Mouse (Mus musculus) 416B (cell line): ENCODE results near the gene Cmtm6.
"Not testable (repeated sequence)": the region's sequence is repeated elsewhere in the genome, so short reads cannot be mapped to it uniquely, and the experiment has no call there.

Source experiments
- DNase-seq: peaks from one replicate; pipeline ENCODE4 v3.0.0; 2011; ENCODE audit warnings: low read depth

Gene Cmtm6

DNA sequence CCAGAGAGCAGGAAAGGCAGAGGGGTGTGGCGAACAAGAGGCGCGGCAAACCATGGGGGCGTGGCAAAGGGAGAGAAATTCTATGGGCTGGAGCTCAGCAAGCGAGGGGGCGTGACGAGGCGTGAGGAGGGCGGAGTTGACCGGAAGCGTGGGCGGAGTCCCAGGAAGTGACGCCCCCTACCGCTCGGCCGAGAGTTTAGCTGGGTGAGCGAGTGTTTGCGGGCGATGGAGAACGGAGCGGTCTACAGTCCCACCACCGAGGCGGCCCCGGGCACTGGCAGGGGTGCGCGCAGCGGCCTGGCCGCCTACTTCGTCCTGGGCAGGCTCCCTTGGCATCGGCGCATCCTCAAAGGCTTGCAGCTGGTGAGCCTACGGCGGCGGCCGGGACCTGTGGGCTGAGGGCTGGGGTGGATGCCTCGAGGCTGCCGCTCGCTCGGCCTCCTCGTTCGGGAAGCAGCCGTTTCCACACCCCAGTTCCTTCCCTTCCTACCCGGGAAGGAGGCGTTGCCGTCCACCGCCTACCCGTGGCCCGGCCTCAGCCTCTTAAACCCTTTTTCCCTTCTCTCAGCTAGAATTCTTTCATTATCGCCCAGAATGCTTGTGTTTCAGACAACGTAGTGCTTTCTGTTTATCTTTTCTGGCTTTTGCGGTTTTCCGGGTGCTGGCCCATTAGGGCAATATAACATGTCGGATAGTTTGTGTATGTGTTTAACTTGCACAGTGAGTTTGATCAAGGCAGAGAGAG, at the start of gene Cmtm6:
TSS of gene Cmtm6 (plus strand) at position 106 of the 745 bp plus-strand sequence.
- DNase-seq, result peak; percentile 97

DNA sequence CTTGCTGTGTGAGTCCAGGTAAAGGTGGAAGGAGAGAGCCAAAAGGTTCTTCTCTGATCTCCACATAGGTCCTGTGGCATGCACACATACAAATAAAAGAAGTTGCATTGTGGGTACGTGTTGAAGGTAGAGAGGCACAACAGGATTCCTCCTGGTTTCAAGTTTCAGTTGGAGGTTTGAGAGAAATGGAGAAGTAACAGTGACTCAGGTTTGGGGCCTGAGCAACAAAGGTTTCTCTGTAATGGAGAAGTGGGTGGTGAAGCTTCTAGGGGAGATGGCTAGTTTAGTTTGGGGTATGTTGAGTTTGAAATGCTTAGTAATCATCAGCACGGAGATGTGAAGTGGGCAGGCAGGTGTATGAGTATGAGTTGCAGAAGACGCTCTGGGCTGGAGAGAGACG, 48.7 kb upstream of the Cmtm6 start:
- DNase-seq, result peak; percentile 62

DNA sequence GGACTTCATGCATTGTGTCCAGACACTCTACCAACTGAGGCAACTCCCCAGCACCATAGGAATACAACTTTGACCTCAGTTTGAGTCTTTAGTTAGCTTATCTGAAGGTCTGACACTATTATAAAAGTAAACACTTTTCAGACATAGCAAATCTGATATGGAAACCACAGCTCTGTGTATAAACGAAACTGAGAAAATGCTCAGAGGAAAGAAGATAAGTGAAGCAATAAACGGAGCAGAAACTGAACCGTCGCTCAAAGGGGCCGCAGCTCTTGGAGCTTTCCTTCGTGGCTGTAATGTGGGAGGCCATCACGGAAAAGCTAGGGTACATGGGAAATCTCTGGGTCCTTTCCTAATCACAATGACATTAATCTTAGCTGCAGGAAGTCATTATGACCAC, 44.7 kb upstream of the Cmtm6 start:
- peak; percentile 33 for DNase-seq

DNA sequence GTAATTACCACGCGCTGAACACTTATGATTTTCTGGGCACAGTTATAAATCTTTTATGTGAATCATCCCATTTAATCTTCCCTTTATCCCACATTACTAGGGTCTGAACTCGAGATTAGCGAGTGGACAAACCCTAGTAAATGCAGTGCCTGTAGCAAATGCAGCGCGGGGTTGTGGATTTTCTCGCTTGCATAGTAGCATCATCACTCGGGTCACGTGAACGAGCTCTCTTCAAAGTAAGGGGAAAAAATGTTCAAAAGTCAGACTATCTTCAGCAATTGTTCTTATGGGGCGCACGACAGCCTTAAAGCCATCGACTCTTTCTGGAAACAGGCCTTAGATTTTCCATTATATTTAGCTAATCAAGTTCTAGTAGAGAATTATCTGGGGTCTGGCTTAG, 43.3 kb upstream of the Cmtm6 start:
- no peak for DNase-seq

DNA sequence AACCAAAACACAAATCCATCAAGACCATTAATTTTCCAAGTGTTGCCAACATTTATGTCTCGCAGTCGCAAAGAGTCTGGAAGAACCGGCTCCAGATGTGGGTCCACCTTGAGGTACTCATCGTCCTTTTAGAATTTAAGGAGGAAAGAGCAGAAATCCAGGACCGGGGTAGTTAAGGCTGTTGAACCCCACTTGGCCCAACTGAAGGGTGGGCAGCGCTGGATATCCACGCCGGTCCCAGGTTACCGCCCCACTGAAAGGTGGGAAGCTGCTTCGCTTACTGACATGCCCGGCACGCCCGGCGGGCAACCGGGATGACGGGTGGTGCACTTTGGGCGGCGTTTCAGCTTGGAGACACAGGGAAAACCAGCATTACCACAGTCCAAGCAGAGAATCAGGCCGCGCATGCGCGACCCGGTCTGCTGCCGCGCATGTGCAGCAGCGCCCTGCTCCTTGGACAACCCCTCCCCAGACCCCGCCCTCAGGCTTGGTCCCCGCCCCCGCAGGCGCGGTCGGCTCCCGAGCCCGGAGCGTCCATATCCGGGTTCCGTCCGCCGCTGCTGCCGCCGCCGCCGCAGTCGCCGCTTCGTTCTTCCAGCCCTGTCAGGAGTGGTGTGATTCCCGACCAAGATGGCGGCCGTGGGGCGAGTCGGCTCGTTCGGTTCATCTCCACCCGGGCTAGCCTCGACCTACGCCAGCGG, 42.5 kb upstream of the Cmtm6 start, which contains the start of gene Dync1li1:
TSS of gene Dync1li1 (plus strand) at position 539 of the 701 bp plus-strand sequence.
- DNase-seq, result peak; percentile 95

DNA sequence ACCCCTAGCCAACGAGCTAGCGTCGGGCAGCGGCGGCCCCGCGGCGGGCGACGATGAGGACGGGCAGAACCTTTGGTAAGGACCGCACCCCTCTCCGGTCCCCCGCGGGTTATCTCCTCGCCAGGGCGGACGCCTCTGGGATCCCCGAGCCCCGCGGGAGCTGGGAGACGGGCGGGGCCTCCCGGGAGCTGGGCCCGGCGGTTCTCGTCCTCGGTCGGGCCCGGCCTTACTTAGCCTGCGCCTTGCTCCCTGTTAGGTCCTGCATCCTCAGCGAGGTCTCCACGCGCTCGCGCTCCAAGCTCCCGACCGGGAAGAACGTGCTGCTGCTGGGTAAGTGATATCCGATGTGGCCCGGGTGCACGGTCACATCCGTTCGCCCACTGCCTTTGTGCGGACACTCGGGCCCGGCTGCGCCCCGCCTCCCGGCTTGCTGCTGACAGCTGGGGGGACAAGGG, 41.9 kb upstream of the Cmtm6 start:
- DNase-seq, result peak; percentile 50

DNA sequence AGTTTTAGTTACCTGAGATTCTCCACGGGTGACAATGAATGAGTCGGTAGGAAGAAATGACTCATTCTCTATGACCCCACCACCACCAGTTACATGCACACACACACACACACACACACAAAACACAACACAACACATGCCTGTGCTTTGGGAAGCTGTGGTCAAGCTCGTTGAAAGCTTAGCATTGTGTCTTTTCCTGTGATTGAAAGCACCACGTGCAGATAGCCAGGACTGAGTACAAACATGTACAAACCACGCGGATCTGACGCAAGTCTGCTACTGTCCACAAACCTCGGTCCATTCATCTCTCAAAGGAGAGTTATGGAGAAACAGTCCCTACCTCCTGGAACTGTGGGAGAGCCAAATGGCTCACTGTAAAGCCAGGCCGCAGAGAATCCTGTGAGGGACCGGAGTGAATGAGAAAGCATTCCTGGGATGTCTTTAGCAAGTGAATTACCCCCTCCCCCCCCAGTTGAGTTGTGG, 40.8 kb upstream of the Cmtm6 start:
- peak; percentile 85 for DNase-seq

DNA sequence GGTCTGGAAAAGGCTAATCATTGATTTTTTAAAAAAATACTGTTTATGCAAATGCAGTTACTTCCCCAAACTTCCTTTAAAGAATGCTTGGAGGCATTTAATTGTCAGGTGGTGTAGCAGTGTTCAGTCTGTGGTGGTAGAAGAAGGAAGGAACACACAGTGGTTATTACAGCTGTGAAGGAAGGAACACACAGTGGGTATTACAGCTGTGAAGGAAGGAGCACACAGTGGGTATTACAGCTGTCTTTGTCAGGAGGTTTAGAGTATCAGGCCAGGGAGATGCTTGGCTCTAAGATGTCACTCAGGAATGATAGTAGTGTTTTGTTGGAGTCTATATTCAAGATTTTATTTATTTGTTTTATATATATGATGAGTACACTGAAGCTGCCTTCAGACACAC, 39.8 kb upstream of the Cmtm6 start:
- DNase-seq, result peak; percentile 19

DNA sequence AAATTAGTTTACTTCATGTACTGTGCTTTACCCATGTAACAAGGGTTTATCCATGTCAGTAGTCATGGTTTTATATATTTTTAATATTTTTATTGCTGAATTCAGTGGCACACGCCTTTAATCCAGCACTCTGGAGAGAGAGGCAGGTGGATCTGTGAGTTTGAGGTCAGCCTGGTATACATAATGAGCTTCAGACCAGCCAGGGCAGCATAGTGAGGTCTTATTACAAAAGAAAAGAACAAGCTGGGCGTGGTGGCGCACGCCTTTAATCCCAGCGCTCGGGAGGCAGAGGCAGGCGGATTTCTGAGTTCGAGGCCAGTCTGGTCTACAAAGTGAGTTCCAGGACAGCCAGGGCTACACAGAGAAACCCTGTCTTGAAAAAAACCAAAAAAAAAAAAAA, 35.3 kb upstream of the Cmtm6 start:
- not testable (repeated sequence) for DNase-seq

DNA sequence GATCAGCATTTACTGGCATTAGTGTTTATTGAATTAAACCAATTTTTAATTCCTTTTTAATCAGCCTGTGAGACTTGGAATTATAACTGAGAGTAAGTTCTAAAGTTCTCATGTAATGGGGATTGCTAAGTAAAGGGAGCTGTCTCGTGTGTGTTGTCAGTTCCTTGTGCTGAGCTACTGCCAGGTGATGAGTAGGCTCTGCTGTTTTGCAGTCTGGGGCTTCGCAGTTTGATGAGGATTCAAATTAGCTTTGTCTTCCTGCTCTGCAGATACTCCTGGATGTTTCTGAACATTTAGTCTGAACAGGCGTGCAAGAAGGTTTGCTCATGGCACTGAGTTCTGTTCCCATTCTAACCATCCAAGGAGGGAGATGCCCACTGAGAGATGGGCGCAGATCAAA, 33.8 kb upstream of the Cmtm6 start:
- DNase-seq, result no peak

DNA sequence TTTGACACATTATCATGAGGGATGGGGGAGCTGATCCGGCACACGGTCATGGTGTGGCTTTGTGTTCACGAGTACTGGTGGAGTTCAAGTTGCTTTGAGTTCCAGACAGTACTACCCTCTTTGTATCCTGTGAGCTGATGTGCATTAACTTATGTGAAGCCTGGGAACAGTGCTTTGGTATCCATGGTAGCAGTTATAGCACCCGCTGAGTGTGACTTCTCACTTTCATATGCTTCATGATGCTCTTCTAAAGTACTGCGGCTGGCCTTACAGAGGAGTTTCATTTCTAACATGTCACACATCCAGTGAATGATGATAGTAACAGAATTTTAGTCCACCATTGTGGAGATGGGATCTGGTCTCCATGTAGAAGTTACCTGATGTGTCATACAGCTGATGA, 33.0 kb upstream of the Cmtm6 start:
- no peak for DNase-seq

DNA sequence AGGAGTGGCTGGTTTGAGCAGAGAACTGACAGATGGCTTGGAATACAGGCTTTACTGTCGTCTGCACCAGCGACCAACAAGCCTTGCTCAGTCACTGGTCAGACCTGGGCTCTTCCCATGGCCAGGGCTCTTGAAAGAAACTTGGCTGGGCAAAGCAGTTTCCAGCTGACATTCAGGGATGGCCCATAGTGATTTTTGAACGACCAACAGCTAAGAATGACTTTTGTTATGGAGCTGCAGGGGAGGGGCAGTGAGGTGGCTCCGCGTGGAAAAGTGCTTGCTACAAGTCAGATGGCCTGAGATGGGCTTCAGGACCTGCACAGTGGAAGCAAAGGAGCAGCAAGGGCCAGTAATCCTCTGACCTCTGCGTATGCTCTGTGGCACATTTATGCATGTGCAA, 31.7 kb upstream of the Cmtm6 start:
- DNase-seq, result no peak

DNA sequence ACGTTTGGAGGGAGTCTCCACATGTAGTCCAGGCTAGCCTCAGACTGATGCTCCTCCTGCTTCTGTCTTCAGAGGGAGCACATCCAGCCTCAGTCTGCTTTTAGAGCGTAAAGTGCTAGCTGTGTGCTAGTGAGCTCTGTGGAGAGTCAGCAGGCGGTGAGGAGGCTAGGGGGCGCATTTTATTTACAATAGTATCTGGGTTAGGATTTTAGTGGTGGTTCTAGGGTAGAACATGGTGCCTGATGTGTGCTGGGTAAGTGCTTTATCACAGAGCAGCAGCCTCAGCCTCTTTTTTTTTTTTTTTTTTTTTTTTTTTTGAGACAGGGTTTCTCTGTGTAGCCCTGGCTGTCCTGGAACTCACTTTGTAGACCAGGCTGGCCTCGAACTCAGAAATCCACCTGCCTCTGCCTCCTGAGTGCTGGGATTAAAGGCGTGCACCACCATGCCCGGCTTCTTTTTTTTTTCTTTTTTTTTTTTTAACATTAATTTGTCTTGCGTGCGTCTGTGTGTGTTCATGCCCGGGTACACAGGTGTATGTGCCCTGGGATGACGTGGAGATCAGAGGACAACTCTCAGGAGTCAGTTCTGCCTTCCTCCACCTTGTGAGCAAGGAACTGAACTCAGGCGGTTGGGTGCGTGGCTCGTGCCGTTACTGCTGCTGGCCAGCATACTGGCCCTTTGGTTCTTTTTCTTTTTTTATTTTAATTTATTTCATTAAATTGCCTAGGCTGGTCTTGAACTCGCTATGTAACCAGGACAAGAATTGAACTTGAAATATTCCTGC, 30.8 kb upstream of the Cmtm6 start:
- DNase-seq, result no peak

DNA sequence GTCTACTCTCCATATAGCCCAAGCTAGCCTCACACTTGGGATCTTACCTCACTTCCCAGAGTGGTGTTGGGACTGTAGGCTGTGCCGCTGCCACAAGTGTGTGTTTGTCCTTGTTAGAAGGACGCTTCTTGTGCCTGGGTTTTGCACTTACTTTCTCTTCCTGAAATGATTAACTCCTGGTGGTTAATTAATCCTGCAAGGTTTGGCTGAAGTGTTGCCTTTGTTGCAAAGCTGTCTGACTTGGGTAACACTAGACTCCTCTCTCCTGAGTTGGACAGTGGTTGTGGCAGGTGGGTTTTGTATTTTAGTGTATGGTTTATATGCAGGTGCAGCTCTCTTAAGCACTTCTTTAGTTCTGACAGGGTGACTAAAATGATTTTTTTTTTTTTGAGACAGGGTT, 29.9 kb upstream of the Cmtm6 start:
- DNase-seq, result no peak

DNA sequence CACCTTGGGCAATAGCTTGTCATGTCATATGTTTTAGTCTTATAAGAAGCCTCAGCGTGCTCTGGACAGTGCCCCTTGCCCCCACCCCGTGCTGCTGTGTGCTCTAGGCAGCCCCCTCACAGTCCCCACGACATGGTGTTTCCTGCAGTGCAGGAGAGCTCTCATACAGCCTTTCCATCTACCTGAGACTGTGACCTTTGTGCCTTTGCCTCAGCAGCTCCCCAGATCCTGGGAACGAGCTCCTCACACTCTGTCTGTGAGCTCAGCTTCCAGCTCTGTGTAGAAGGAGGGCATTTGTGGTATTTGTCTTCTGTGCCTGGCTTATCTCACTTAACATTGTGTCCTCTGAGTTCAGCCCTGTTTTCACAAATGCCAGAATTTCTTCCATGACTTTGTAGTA, 29.0 kb upstream of the Cmtm6 start:
- no peak for DNase-seq

DNA sequence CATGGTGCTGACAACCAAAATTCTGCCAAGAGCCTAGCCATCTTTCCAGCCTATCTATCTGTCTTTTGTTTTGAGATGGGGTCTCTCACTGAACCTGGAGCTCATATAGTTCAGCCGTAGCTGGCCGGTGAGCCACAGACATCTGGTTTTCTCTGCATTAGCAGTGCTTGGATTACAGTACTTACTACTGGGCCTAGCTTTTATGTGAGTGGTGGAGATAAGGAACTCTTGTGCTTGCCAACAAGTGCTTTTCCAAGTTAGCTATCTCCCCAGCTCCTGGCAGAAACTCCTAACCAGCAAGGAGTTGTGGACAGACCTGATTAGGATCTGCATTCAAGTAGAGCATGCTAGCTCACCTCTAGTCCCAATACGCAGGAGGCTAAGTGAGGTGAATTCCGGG, 23.1 kb upstream of the Cmtm6 start:
- no peak for DNase-seq

DNA sequence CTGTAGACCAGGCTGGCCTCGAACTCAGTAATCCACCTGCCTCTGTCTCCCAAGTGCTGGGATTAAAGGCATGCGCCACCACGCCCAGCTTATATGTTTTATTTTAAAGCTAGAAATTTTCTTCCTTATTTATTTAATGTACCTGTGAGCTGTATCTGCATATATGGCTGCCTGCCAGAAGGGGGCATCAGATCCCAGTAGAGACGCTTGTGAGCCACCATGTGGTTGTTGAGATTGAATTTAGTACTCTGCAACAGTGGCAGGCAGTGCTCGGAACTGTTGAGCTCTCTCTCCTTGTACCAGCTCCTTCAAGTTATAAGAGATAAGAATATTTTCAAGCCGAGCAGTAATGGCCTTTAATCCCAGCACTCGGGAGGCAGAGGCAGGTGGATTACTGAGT, 20.6 kb upstream of the Cmtm6 start:
- peak; percentile 68 for DNase-seq

DNA sequence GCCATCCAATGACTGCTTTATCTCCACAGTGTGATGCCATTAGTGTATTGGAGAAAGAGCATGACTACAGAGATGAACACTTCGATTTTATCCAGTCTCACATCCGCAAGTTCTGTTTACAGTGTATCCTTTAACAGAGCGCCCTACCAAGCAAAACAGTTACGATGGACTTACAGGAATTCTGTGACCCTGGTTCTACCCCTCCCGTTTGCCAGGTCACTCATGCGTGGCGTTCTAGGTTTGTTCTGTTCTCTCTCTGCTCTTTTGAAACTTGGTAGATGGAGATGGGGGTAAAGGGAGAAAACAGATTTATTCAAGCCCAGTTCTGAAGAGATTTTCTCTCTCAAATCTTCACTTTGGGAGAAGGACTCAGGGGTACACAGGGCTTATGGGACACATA, 17.4 kb upstream of the Cmtm6 start:
- DNase-seq, result no peak

DNA sequence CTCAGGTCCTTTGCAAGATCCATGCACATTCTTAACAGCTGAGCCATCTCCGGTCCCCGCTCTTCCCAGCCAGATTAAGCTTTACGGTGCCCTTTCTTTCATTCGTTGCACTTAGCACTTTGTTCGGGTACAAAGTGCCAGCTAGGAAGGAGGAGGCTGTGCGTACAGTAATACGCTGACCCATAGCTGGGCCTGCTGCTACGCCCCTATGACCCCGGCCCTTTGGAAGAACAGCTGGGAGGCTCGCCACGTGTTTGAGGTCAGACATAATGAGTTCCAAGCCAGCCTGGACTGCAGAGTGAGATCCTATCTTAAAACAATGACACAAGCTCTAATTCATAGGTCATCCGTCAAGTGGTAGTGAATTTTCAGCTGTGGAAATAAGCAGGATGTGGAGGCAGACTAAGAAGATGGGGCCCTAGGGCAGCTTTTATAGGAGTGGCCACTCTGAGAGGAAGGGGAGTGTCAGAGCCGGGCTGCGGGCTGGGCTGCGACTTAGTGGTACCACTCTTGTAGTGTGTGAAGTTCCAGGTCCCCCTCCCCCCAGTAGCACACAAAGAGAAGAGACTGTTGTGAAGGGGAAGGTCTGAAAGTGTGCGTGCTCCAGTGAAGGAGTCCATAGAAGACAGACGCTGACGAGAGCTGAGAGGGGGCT, 14.1 kb upstream of the Cmtm6 start:
- DNase-seq, result no peak

DNA sequence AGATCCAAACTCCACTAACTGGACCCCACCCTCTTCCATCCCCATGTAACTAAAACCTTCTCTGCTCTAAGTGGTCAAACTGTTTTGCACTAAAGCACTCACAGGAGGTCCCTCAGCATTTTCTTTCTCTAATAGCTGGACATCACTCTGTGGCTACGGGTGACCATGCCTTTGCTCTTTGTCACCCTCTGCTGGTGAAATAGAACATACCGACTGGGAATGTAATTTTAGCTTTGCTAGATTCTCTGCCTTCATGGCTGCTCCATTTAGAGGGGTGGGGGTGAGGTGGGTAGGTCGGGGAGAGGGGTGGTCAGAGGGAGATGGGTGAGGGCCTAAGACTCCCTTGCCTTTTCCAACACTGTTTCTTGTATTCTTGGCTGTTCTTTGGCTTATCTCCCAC, 3.6 kb upstream of the Cmtm6 start:
- DNase-seq, result peak; percentile 75

DNA sequence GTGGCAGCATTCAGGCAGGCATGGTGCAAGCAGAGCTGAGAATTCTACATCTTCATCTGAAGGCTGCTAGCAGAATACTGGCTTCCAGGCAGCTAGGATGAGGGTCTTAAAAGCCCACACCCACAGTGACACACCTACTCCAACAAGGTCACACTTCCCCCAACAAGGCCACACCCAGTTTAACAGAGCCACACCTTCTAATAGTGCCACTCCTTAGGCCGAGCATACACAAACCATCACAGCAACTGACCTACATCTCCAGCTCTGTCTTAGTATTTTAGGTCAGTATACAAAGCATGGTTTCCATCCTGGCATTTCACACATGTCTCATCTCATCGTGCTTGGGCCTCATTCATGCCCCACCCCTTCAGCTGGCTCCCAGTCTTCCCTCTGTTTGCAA, 2.5 kb upstream of the Cmtm6 start:
- not testable (repeated sequence) for DNase-seq
